8 mouse cellular contexts compared by ENCODE assay signal in genomic region chr8:69808094-69808863, GRCm38 (mm10). TPM values are rescaled to one million over a fixed set of nuclear protein-coding genes. Genes with fewer than 3 reads are reported as not detected.
DNase-seq lines count a peak whose midpoint lies in the region; ATAC-seq and TF ChIP-seq lines count a peak whose summit lies in the region.

Gene Gmip (plus strand): TSS chr8:69808679.

- H3K4me3 ChIP-seq in G1E (ENCODE audit: low read depth, low read length): peak within 1 kb of the TSS; percentile 83
- H3K4me3 ChIP-seq in hindbrain, embryonic 14.5 days (replicated peaks; ENCODE audit: low read length): peak within 1 kb of the TSS; percentile 67

- peak; percentile 80 for ATAC-seq in G1E (ENCODE audit: extremely low read depth, insufficient number of reproducible peaks, low FRiP score, poor library complexity, severe bottlenecking)
- ATAC-seq in hindbrain, embryonic 14.5 days (ENCODE audit: low FRiP score): peak; percentile 68
- ATAC-seq in megakaryocyte, adult 5-6 weeks (ENCODE audit: poor library complexity, severe bottlenecking): peak; percentile 90

- DNase-seq in G1E (ENCODE audit: low spot score): peak; percentile 93
- DNase-seq in brain, adult 2 months (ENCODE audit: low read depth, low spot score): peak; percentile 56
- peak; percentile 73 for DNase-seq in gastrocnemius, adult 18-20 months (ENCODE audit: low spot score)
- DNase-seq in hindbrain, embryonic 14.5 days (ENCODE audit: low spot score): peak; percentile 68
- DNase-seq in left cerebral cortex, adult 8-10 months (ENCODE audit: low spot score in 2 of 2): no peak
- DNase-seq in right cerebral cortex, postnatal 10 days (ENCODE audit: low spot score in 2 of 2): peak; percentile 75 to 78
- peak; percentile 64 to 85 for DNase-seq in urinary bladder, postnatal 4 days (ENCODE audit: low spot score in 2 of 2)

- peak within 1 kb of the TSS; percentile 91 for H3K9ac ChIP-seq in hindbrain, embryonic 14.5 days

- 8% methylated on average over 25 of the region's 28 CpGs for WGBS in hindbrain, embryonic 14.5 days

- no peaks in the 10 kb centered on the region for H3K27me3 ChIP-seq in G1E (ENCODE audit: insufficient read depth, low read length)
- no peaks in the 10 kb centered on the region for H3K27me3 ChIP-seq in hindbrain, embryonic 14.5 days (ENCODE audit: control insufficient read depth, insufficient read depth, low read length)

- H3K4me1 ChIP-seq in G1E (ENCODE audit: insufficient read depth, low read depth, low read length): peaks cover 64% of the 10 kb centered on the region
- H3K4me1 ChIP-seq in hindbrain, embryonic 14.5 days (replicated peaks; ENCODE audit: control insufficient read depth, insufficient read depth, low read length): peaks cover 10% of the 10 kb centered on the region; the same call in 1 of the 2 replicates

- H3K4me2 ChIP-seq in hindbrain, embryonic 14.5 days (replicated peaks): peak within 1 kb of the TSS; percentile 89

- peaks cover 90% of the 10 kb centered on the region for H3K36me3 ChIP-seq in G1E (replicated peaks)
- H3K36me3 ChIP-seq in hindbrain, embryonic 14.5 days (replicated peaks; ENCODE audit: control insufficient read depth, insufficient read depth): peaks cover 60% of the 10 kb centered on the region

- peak within 1 kb of the TSS; percentile 73 for H3K27ac ChIP-seq in hindbrain, embryonic 14.5 days

- TF ChIP-seq CTCF in G1E (IDR thresholded peaks at IDR 0.05; ENCODE audit: low read depth, low read length): no peak

- H3K9me3 ChIP-seq in G1E (replicated peaks): no peaks in the 10 kb centered on the region
- H3K9me3 ChIP-seq in hindbrain, embryonic 14.5 days (ENCODE audit: control insufficient read depth, low read length): no peaks in the 10 kb centered on the region

RNA-seq across cellular contexts. Expression of gene Gmip, which starts in this region (rescaled TPM):
- total RNA-seq in G1E (2014; fragmentation: Nextera tagmentation) (60.0 and 61.2 TPM in 2 replicates), G1E (2017) (45.2 and 48.0 TPM in 2 replicates)
- 53.2 and 85.2 TPM in 2 replicates for polyA plus RNA-seq in G1E (2012)
- total RNA-seq in gastrocnemius, adult 18-20 months (2021): 1 to 10 TPM; 3.5 to 3.8 TPM
- polyA plus RNA-seq in hindbrain, embryonic 14.5 days (2014; fragmentation: Nextera tagmentation; extraction: Ambion mirVana): 22.1 and 27.7 TPM in 2 replicates
- 10 to 100 TPM; 11.6 to 18.1 (median 15.7) TPM for total RNA-seq in left cerebral cortex, adult 8-10 months (2022)
- 60.6 and 62.2 TPM in 2 replicates for total RNA-seq in megakaryocyte, adult 5-6 weeks (2015)
- 59.3 and 82.0 TPM in 2 replicates for total RNA-seq in megakaryocyte, adult 5-6 weeks (2017)

Comparison
In these comparisons a context has a peak if more than half of its experiments do, and no peak if none do; other contexts are left out.
1. DNase-seq: peak in G1E (single experiment), brain, adult 2 months (single experiment), gastrocnemius, adult 18-20 months (single experiment), hindbrain, embryonic 14.5 days (single experiment), right cerebral cortex, postnatal 10 days (2 of 2) and urinary bladder, postnatal 4 days (2 of 2); none in left cerebral cortex, adult 8-10 months (0 of 2).
2. Peak in every context shown above with its lines, with median percentiles within 50 percentile points of each other: ATAC-seq.